Mouse (Mus musculus) kidney, embryonic 14.5 days (tissue): Measurements from ENCODE around the gene Gca. TPM values are rescaled to one million over a fixed set of nuclear protein-coding genes. Genes with fewer than 3 reads are reported as not detected.

Experiments
- ATAC-seq: fragments of 200-750 bp; cut with Nextera tagmentation; 2 replicates; pipeline ENCODE4 v1.8.0; 2017; ENCODE audit warnings: moderate number of reproducible peaks, mild to moderate bottlenecking, moderate TSS enrichment, moderate library complexity; ENCODE audit not compliant: low FRiP score, low TSS enrichment
- H3K27ac ChIP-seq: fragments of 300-500 bp; sonication (generic); 2 replicates; pipeline ENCODE4 v1.5.1; 2014; ENCODE audit warnings: low read depth, mild to moderate bottlenecking, low read length, moderate library complexity, mixed read lengths
- H3K27me3 ChIP-seq: fragments of 300-500 bp; sonication (generic); 2 replicates; pipeline ENCODE4 v1.6.1; 2014; ENCODE audit warnings: mild to moderate bottlenecking, low read length; ENCODE audit not compliant: control insufficient read depth, insufficient read depth
- H3K36me3 ChIP-seq: fragments of 300-500 bp; sonication (generic); 2 replicates; pipeline ENCODE4 v1.6.1; 2014; ENCODE audit warnings: low read length, mixed read lengths; ENCODE audit not compliant: control insufficient read depth, insufficient read depth
- H3K4me1 ChIP-seq: fragments of 300-500 bp; sonication (generic); 2 replicates; pipeline ENCODE4 v1.6.1; 2014; ENCODE audit warnings: low read length, mixed read lengths; ENCODE audit not compliant: control insufficient read depth, insufficient read depth
- H3K4me2 ChIP-seq: fragments of 300-500 bp; sonication (generic); replicated peaks from 2 replicates; pipeline ENCODE4 v1.6.1; 2014; ENCODE audit warnings: low read depth, mild to moderate bottlenecking, low read length
- H3K4me3 ChIP-seq: fragments of 300-500 bp; sonication (generic); 2 replicates; pipeline ENCODE4 v1.5.1; 2014; ENCODE audit warnings: mild to moderate bottlenecking, low read length
- H3K9ac ChIP-seq: fragments of 300-500 bp; sonication (generic); 2 replicates; pipeline ENCODE4 v1.6.1; 2014; ENCODE audit warnings: low read depth, mild to moderate bottlenecking, low read length, moderate library complexity
- H3K9me3 ChIP-seq: fragments of 300-500 bp; sonication (generic); 2 replicates; pipeline ENCODE4 v1.6.1; 2016; ENCODE audit warnings: low read length; ENCODE audit not compliant: control insufficient read depth
- WGBS: fragments of 180-500 bp; shearing (Covaris S2); extraction: QIAGEN DNeasy Blood & Tissue Kit; methylation state at CpG from one replicate; pipeline ENCODE4 v1.1.7; 2014; 5-methylcytosine and 5-hydroxymethylcytosine counted together
- polyA plus RNA-seq: library from polyadenylated mRNA; unstranded; fragments of >200 nt; fragmentation: Nextera tagmentation; extraction: Ambion mirVana; gene quantifications from 2 replicates; pipeline ENCODE4 v1.2.1, GENCODE M21; 2014

Gene Gca
- polyA plus RNA-seq, 1 experiment from 2014 or later = 20.6 TPM

DNA sequence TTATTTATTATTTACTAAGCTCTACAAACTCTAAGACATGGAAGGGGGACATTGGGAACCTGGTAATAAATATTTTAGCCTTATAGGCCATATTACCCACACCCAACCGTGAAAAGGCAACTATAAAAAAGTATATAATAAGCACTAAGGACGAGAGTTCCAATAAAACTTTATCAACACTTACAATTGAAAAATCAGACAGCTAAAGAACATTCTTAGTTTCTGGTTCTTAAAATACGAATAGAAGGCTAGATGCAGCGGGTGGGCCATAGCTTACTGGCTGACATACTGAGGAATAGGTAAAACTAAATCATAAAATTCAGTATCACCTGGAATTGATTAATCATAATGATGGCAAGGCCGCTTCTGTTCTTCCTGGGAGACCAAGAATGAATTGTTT lies 19.2 kb upstream of the Gca start:
- Histone ChIP-seq H3K4me1 (peaks cover 3% of the 10 kb centered on the region; the same call in 1 of the 2 replicates), H3K4me3 (no peak overlapping the region), H3K4me2 (no peak overlapping the region), H3K27ac (no peak overlapping the region), H3K27me3 (no peaks in the 10 kb centered on the region), H3K9me3 (no peaks in the 10 kb centered on the region), H3K36me3 (no peaks in the 10 kb centered on the region), H3K9ac (no peak overlapping the region)
- ATAC-seq = no peak
- 91% methylated on average over 5 of the region's 5 CpGs for WGBS

DNA sequence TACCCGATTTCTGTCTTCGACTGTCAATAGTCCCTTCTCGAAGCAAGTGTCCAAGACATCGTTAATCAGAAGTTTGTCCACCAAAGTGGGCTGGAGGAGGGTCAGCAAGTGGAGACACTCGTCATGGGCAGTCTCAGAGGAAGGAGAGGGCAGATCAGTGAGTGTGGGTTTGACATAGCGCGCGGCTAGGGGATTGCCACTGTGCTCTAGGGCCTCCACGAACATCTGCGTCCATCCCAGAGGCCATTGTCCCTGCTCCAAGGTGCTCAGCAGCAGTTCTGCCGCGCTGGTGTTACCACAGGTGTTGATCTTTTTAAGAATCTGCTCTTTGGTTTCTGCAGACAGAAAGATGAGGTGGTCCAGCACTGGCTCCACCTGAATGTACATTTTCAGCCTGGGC lies 18.6 kb upstream of the Gca start:
- ATAC-seq = peak; percentile 41; the same call in 1 of the 2 replicates
- WGBS = 33% methylated on average over 12 of the region's 12 CpGs

DNA sequence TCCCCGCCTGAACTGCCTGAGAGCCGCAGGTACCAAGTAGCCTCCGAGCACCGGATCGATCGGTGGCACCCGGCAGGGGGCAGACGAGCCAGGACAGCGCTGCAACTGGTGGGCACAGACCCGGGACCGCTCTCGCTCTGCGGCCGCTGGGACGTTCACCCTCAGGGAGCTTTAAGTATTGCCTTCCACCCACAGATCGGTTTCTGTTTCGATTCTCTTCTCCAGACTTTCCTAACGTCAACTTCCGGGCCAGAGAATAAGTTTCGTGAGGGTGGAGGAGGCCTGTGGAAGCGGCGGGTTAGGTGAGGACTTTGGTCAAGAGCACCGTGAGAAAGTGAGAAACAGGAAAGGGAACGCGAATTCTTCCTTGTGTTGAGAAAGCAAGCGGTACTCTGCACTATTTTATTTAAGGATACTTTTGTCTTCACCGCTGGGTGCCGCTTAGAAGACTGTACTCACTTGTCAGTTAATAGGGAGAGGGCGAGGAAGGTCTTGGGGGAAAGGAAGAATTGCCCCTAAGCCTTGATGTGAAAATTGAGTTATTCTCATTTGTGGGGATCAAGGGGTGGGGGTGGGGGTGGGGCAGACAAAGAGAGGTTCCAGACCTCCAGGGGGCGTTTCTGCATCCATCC lies 18.0 kb upstream of the Gca start, which contains the start of gene Ifih1:
TSS of gene Ifih1 (minus strand) at position 242 of the 632 bp plus-strand sequence.
- ATAC-seq = peak; percentile 96
- Histone ChIP-seq H3K27ac (peak within 1 kb of the TSS; percentile 30; the same call in 1 of the 2 replicates), H3K4me2 (peak within 1 kb of the TSS; percentile 75), H3K9ac (peak within 1 kb of the TSS; percentile 60), H3K27me3 (no peaks in the 10 kb centered on the region), H3K9me3 (no peaks in the 10 kb centered on the region), H3K4me3 (peak within 1 kb of the TSS; percentile 57), H3K4me1 (peaks cover 3% of the 10 kb centered on the region; the same call in 1 of the 2 replicates), H3K36me3 (no peaks in the 10 kb centered on the region)
- 1% methylated on average over 30 of the region's 30 CpGs for WGBS

More for the DNA sequence above, 18.6 kb upstream of the Gca start:
- Histone ChIP-seq H3K9me3 (no peaks in the 10 kb centered on the region), H3K27me3 (no peaks in the 10 kb centered on the region), H3K4me2 (peak overlapping the region; percentile 75), H3K9ac (peak overlapping the region; percentile 60), H3K27ac (no peak overlapping the region), H3K4me3 (peak overlapping the region; percentile 57), H3K36me3 (no peaks in the 10 kb centered on the region), H3K4me1 (peaks cover 3% of the 10 kb centered on the region; the same call in 1 of the 2 replicates)

DNA sequence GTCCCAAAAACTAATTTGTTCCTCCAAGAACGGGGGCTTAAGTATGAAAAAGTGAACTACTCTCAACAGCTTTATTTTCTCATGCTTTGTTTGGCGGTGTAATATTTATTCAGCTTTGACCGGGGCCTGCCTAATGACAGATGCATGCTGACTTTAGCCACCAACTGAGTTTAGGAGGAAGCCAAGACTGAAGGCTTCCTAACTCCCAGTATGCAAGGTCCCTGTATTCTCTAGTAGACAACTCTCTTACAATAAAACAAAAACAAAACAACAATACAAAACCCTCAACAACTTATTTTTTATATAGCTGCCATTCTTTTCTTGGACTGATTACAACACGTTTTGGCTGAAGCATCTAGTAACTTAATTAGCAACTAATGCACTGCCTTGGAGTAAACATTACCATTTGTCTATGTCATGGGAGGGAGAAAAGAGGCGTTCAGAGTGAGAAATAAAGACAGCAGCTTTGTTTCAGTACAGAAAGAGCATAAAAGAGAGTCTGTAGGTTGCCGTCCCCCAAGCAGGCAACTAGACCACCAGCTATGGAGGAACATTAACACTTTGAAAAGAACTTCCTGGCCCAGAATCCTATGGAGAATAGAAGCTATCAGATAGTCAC lies 17.3 kb upstream of the Gca start:
- no peak overlapping the region for H3K9ac ChIP-seq

DNA sequence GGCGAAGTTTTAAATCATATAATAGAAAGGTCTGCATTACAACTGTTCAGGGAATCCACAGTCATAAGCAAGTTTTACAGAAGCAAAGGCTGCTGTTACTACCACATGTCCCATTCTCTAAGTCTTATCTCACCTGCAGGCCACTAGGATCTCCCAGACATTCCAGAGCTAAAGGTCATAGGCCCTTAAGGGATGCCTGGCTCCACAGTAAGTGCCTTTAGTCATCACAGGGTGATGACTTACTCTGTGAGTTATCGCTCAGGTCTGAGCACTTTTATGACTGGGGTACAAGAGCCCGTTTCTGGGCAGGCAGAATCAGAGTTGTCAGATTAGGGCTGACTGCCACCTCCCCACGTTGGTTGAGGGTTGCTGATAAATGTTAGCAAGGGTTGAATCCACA lies 12.2 kb upstream of the Gca start:
- WGBS = 66% methylated on average over 4 of the region's 4 CpGs
- Histone ChIP-seq H3K4me3 (no peak overlapping the region), H3K27ac (no peak overlapping the region), H3K36me3 (no peaks in the 10 kb centered on the region), H3K4me1 (no peaks in the 10 kb centered on the region), H3K27me3 (no peaks in the 10 kb centered on the region), H3K9ac (no peak overlapping the region), H3K9me3 (no peaks in the 10 kb centered on the region), H3K4me2 (no peak overlapping the region)
- ATAC-seq = no peak

More for the DNA sequence above, 17.3 kb upstream of the Gca start:
- H3K27ac ChIP-seq = no peak overlapping the region
- no peaks in the 10 kb centered on the region for H3K9me3 ChIP-seq
- peak overlapping the region; percentile 75 for H3K4me2 ChIP-seq
- H3K4me3 ChIP-seq = peak overlapping the region; percentile 57
- no peaks in the 10 kb centered on the region for H3K27me3 ChIP-seq
- peaks cover 3% of the 10 kb centered on the region; the same call in 1 of the 2 replicates for H3K4me1 ChIP-seq
- peak; percentile 64 for ATAC-seq
- no peaks in the 10 kb centered on the region for H3K36me3 ChIP-seq
- 19% methylated on average over 6 of the region's 6 CpGs for WGBS

DNA sequence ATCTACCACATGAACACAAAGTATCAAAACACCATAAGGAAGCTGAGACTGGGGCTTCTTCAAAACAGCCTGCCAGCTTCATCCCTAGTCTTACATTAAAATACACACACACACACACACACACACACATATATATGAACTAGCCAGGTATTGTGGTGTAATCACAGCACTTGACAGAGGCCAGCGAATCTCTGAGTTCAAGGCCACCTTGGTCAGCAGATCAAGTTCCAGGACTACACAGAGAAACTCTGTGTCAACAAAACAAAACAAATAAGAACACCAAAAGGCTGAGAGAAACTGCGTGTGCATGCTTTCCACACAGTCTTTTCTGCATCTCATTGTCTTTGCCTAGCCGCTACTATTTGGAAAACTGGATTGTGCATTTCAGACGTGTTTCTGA lies 11.6 kb upstream of the Gca start:
- Histone ChIP-seq H3K27ac (no peak overlapping the region), H3K9me3 (no peaks in the 10 kb centered on the region), H3K27me3 (no peaks in the 10 kb centered on the region), H3K4me2 (no peak overlapping the region), H3K4me1 (no peaks in the 10 kb centered on the region), H3K4me3 (no peak overlapping the region), H3K9ac (no peak overlapping the region), H3K36me3 (no peaks in the 10 kb centered on the region)
- WGBS = 77% methylated on average over 4 of the region's 4 CpGs
- no peak for ATAC-seq

DNA sequence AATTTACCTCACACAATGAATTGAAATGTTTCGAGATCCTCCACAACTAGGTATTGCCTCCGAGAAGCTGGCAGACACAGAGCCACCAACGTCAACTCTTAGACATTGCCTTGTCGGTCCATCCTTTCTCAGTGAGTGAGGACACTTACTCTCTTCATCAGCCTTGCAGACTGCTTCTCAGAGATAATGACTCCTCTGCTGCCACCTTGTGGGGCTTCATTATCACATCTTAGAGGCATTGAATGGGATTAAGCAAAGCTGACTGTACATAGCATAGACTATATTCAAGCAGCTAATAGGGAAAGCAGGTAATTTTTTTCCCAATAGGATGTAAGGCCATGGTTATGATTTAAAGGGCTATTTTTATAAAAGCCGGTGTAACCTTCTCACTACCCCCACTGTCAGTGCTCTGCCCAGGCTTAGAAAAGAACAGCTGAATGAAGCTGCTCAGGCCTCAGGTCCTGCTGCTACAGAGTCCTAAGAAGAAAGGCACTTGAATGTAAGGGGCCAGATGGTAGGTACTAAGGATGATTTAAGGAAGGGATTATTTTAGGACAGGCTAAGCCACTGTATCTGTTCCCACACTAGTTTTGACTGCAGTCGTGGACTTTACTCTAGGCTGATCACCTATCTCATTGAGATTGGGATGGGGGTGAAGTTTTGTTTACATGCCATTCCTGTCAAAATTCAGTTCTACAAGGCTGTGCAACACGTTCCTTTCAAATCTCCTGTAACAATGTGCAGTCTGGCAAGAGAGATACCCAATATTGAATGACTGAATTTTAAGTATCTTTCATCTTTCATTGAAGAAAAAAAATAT lies 9.4 kb upstream of the Gca start:
- Histone ChIP-seq H3K9me3 (no peaks in the 10 kb centered on the region), H3K4me1 (no peaks in the 10 kb centered on the region), H3K27me3 (no peaks in the 10 kb centered on the region), H3K27ac (no peak overlapping the region), H3K9ac (no peak overlapping the region), H3K4me2 (no peak overlapping the region), H3K4me3 (no peak overlapping the region), H3K36me3 (no peaks in the 10 kb centered on the region)
- peak; percentile 72; the same call in 1 of the 2 replicates for ATAC-seq
- WGBS = 53% methylated on average over 7 of the region's 7 CpGs

DNA sequence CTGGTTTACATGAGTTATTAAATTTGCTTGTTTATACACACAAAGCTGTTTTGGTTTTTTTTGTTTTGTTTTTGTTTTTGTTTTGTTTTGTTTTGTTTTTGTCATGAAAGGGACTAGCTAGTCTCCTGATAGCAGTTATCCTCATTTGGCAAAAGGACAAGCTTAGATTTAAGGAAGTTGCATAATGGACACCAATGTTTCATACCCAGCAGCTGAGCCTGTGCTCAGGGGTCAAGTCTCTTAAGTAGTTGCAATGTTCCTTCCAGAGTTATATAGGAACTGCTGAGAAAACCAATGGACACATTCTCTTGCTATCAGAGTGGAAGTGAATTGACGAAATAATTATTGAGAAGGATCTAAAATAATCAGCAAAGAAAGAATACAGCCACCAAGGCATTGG lies 8.0 kb upstream of the Gca start:
- H3K36me3 ChIP-seq = no peaks in the 10 kb centered on the region
- no peak overlapping the region for H3K9ac ChIP-seq
- no peak overlapping the region for H3K4me3 ChIP-seq
- H3K4me1 ChIP-seq = no peaks in the 10 kb centered on the region
- H3K9me3 ChIP-seq = no peaks in the 10 kb centered on the region
- H3K27ac ChIP-seq = no peak overlapping the region
- H3K27me3 ChIP-seq = no peaks in the 10 kb centered on the region
- ATAC-seq = no peak
- H3K4me2 ChIP-seq = no peak overlapping the region
- whole genome bisulfite sequencing = 80% methylated on average over 1 of the region's 1 CpGs
